Mouse (Mus musculus) midbrain, postnatal 0 days (tissue): ENCODE data around the gene Pip4k2a. TPM values are rescaled to one million over a fixed set of nuclear protein-coding genes. Genes with fewer than 3 reads are reported as not detected.
A peak's percentile ranks its signal among the peaks of the same experiment; 100 is the strongest.

Experiments
- ATAC-seq: fragments of 200-750 bp; cut with Nextera tagmentation; 2 replicates; pipeline ENCODE4 v1.8.0; 2017; ENCODE audit warnings: moderate number of reproducible peaks, mild to moderate bottlenecking, moderate TSS enrichment, moderate library complexity; ENCODE audit not compliant: low FRiP score
- DNase-seq: peaks from one replicate; pipeline ENCODE4 v3.0.0-alpha.2; 2015; ENCODE audit warnings: low spot score
- H3K27ac ChIP-seq: fragments of 300-500 bp; sonication (generic); 2 replicates; pipeline ENCODE4 v1.5.1; 2014; ENCODE audit warnings: low read depth, mild to moderate bottlenecking, low read length, mixed read lengths
- H3K27me3 ChIP-seq: fragments of 300-500 bp; sonication (generic); 2 replicates; pipeline ENCODE4 v1.6.1; 2014; ENCODE audit warnings: low read length, control low read depth, mixed read lengths; ENCODE audit not compliant: insufficient read depth
- H3K36me3 ChIP-seq: fragments of 300-500 bp; sonication (generic); 2 replicates; pipeline ENCODE4 v1.6.1; 2014; ENCODE audit warnings: low read length, control low read depth, mixed read lengths; ENCODE audit not compliant: insufficient read depth
- H3K4me1 ChIP-seq: fragments of 300-500 bp; sonication (generic); 2 replicates; pipeline ENCODE4 v1.6.1; 2014; ENCODE audit warnings: mild to moderate bottlenecking, control low read depth, antibody characterized with exemption, low read length, mixed read lengths; ENCODE audit not compliant: insufficient read depth
- H3K4me2 ChIP-seq: fragments of 300-500 bp; sonication (generic); 2 replicates; pipeline ENCODE4 v1.6.1; 2014; ENCODE audit warnings: low read depth, mild to moderate bottlenecking, low read length, mixed read lengths; ENCODE audit not compliant: poor library complexity, severe bottlenecking
- H3K4me3 ChIP-seq: fragments of 300-500 bp; sonication (generic); 2 replicates; pipeline ENCODE4 v1.5.1; 2014; ENCODE audit warnings: low read depth, mild to moderate bottlenecking, low read length, moderate library complexity
- H3K9ac ChIP-seq: fragments of 300-500 bp; sonication (generic); replicated peaks from 2 replicates; pipeline ENCODE4 v1.6.1; 2014; ENCODE audit warnings: mild to moderate bottlenecking, low read length, moderate library complexity, mixed read lengths; ENCODE audit not compliant: poor library complexity, severe bottlenecking
- H3K9me3 ChIP-seq: fragments of 300-500 bp; sonication (generic); 2 replicates; pipeline ENCODE4 v1.6.1; 2016; ENCODE audit warnings: low read length, control low read depth
- CTCF ChIP-seq: IDR thresholded peaks from 2 replicates; pipeline ENCODE4 v1.5.1; 2016; ENCODE audit warnings: antibody characterized with exemption, mild to moderate bottlenecking
- WGBS: fragments of 180-500 bp; shearing (Covaris S2); extraction: QIAGEN DNeasy Blood & Tissue Kit; methylation state at CpG from one replicate; pipeline ENCODE4 v1.1.7; 2014; 5-methylcytosine and 5-hydroxymethylcytosine counted together
- polyA plus RNA-seq: library from polyadenylated mRNA; unstranded; fragments of >200 nt; fragmentation: Nextera tagmentation; extraction: Ambion mirVana; gene quantifications from 2 replicates; pipeline ENCODE4 v1.2.1, GENCODE M21; 2015
- total RNA-seq: library from RNA; depleted of rRNA; stranded (reverse); fragments of >200 nt; gene quantifications from 2 replicates; pipeline ENCODE4 v1.2.3, GENCODE M21; 2014

The Pip4k2a gene
- total and polyA plus RNA-seq, 2 experiments from 2014 or later, result 7.1 to 8.1 TPM

DNA sequence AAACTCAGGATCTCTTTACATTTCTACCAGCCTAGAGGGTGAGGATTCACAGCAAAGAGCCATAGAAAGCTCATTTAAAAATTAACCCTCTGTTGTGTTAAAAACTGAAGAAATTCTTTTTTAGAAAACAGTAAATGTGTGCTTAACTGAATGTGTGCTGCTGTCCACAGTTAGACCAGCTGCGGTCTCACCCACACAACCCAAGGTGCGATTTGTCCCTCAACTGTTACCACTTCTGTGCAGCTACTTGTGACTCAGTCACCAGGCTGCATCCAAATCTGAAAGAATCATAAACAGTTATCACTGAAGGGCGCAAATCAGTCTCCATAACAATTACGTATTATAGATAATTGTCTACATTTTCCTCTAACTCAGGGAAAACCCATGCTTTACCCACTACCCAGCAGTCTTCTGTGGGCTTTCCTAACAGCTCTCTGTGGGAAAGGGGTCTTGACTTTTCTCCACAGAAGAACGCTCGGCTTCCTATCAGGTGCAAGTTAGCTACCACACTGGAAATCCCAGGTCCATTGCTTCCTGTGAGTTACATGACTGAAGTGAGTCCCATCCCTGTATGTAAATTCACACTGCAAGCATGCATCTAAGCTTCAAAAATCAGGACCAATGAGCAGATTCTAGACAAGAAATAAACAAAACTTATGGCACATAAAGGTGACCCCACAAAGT is 86.5 kb downstream of the Pip4k2a start:
- ATAC-seq, result no peak
- H3K9me3 ChIP-seq, result no peaks in the 10 kb centered on the region
- no peak overlapping the region for H3K9ac ChIP-seq
- H3K27me3 ChIP-seq, result no peaks in the 10 kb centered on the region
- peaks cover 7% of the 10 kb centered on the region for H3K4me1 ChIP-seq
- 97% methylated on average over 6 of the region's 6 CpGs for WGBS
- no peak for DNase-seq
- no peak overlapping the region for H3K4me2 ChIP-seq
- TF ChIP-seq CTCF, result no peak
- H3K36me3 ChIP-seq, result no peaks in the 10 kb centered on the region
- no peak overlapping the region for H3K4me3 ChIP-seq
- H3K27ac ChIP-seq, result no peak overlapping the region

DNA sequence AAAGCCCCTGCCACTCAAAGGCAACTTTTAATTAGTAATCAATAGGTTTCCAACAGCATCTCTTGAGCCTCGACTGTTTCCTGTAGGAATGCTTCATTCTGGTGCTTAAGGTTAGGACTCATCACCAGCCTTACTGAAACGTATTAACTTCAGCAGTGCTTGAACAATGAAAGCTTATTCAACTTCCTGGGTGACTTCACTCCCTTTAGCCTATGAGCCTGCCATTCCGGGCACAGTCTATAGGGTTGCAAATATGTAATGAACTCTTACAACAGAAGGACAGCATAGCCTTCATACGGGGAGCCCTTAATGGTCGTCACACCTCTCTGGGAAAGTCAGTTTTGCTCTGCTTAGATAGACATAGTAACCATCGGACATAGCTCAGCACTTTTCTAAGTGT is 87.7 kb downstream of the Pip4k2a start:
- H3K9me3 ChIP-seq, result no peaks in the 10 kb centered on the region
- DNase-seq, result no peak
- no peak overlapping the region for H3K4me2 ChIP-seq
- H3K9ac ChIP-seq, result no peak overlapping the region
- no peak overlapping the region for H3K4me3 ChIP-seq
- no peak overlapping the region for H3K27ac ChIP-seq
- no peaks in the 10 kb centered on the region for H3K27me3 ChIP-seq
- TF ChIP-seq CTCF, result no peak
- no peaks in the 10 kb centered on the region for H3K4me1 ChIP-seq
- 83% methylated on average over 6 of the region's 6 CpGs for WGBS
- no peak for ATAC-seq
- H3K36me3 ChIP-seq, result no peaks in the 10 kb centered on the region

DNA sequence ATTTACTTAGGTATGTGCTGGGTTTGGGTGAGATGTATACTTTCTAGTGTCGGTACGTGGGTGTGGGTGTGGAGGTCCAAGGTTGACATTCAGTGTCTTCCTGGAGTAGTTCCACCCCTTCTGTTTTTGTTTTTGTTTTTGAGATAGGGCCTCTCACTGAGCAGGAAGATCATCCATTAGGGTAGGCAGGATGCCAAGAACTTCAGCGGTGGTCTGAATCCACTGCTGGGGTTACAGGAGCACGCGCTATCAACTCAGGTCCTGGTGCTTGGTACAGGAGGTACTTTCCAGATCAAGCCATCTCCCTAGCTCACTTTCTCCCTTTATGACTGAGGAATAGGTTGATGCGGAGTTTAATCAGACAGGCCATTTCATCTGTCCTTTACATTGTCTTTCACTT is 88.2 kb downstream of the Pip4k2a start:
- no peaks in the 10 kb centered on the region for H3K9me3 ChIP-seq
- TF ChIP-seq CTCF, result no peak
- no peak overlapping the region for H3K4me3 ChIP-seq
- H3K4me1 ChIP-seq, result no peaks in the 10 kb centered on the region
- H3K27ac ChIP-seq, result no peak overlapping the region
- H3K4me2 ChIP-seq, result no peak overlapping the region
- no peaks in the 10 kb centered on the region for H3K36me3 ChIP-seq
- ATAC-seq (no peak), DNase-seq (no peak)
- H3K9ac ChIP-seq, result no peak overlapping the region
- H3K27me3 ChIP-seq, result no peaks in the 10 kb centered on the region
- WGBS, result 83% methylated on average over 6 of the region's 6 CpGs

DNA sequence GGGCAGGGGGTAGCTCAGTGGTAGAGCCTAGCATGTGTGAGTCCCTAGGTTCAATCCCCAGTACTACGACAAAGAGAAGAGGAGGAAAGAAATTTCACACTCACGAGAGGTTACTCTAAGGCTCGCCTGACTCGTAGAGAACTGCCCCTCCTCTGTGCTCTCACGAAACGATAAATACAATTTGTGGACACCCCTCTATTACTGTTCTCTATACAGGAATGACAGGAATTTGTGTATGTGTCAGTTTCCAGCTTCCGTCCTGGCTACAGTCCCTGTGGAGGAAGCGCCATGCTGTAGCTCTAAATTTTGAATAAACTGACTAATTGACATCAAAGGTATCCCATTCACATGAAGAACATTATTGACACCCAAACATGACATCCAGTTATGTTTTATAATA is 90.7 kb downstream of the Pip4k2a start:
- Histone ChIP-seq H3K27ac (no peak overlapping the region), H3K4me1 (no peaks in the 10 kb centered on the region), H3K4me3 (no peak overlapping the region), H3K9ac (no peak overlapping the region), H3K9me3 (no peaks in the 10 kb centered on the region), H3K27me3 (no peaks in the 10 kb centered on the region), H3K4me2 (no peak overlapping the region), H3K36me3 (no peaks in the 10 kb centered on the region)
- WGBS, result 78% methylated on average over 8 of the region's 8 CpGs
- DNase-seq (no peak), ATAC-seq (no peak)
- TF ChIP-seq CTCF, result no peak

DNA sequence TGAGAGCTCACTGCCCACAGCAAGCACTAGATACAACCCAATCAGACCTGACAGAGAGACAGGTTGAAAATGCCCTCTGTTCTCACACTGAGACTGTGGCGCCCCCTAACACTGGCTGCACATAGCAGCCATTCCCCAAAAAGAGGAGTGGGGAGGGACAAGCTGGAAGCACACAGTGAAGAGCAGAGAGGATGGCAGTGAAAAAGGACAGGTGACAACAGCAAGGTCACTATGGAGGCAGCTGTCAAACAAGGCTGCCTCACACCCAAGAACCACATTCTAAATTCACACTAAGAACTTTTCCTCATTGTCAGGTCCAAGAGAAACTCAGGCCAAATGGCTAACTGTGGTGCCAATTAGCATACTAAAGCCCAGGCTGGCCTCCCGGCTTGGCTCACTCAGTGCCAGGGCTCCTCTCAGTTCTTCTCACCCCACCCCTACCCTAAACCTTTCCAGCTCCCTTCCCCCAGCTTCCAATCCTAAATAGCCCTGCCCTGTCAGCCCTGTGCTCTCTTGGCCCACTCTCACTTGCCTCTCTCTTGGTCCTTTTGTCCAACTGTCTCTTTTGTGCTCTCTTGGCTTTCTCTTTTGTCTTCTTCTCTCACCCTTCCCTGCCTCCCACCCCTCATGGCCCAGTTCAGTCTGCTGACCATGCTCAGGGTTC is 91.4 kb downstream of the Pip4k2a start:
- H3K9ac ChIP-seq, result no peak overlapping the region
- no peaks in the 10 kb centered on the region for H3K27me3 ChIP-seq
- H3K36me3 ChIP-seq, result no peaks in the 10 kb centered on the region
- no peak overlapping the region for H3K27ac ChIP-seq
- H3K4me2 ChIP-seq, result no peak overlapping the region
- WGBS, result 49% methylated on average over 2 of the region's 2 CpGs
- H3K4me1 ChIP-seq, result no peaks in the 10 kb centered on the region
- H3K4me3 ChIP-seq, result no peak overlapping the region
- DNase-seq (peak; percentile 76), ATAC-seq (peak; percentile 80)
- TF ChIP-seq CTCF, result peak; percentile 32
- H3K9me3 ChIP-seq, result no peaks in the 10 kb centered on the region

DNA sequence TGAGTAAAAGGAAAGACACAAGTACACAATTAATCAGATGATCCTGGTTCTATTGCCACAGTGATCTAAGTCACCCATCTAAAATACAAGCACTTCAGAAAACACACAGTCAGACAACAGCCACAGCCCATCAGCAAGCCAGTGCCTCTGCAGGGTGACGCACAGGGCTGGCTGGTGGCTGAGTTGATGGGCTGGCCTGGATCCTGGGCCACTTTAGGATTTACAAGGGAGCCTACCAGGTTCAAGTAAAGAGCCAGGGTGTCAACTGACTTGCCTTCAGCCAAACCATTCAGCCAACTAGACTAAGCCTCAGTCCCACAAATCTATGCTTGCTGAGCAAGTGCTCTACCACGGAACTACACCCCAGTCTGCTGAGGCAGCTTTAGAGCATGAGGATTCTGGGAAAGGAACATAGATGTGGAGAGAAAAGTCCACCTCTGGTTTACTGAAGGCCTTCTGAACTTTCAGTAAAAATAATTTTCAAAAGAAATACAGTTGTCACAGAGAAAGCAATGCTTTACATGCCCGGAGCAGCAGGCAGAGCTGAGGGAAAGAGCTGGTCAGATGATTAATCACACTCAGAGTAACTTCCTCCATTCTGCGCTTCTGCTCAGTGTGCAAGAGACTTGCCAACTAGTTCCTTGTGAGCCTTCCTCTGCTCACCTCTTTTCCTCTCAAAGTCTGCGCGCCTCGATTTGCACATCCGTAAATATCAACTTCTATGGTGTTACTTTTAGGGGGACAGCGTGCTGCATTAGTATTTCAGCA is 94.4 kb downstream of the Pip4k2a start:
- H3K4me2 ChIP-seq, result no peak overlapping the region
- no peak for TF ChIP-seq CTCF
- no peaks in the 10 kb centered on the region for H3K27me3 ChIP-seq
- 93% methylated on average over 9 of the region's 9 CpGs for WGBS
- no peak overlapping the region for H3K9ac ChIP-seq
- DNase-seq (no peak), ATAC-seq (no peak)
- no peaks in the 10 kb centered on the region for H3K4me1 ChIP-seq
- H3K36me3 ChIP-seq, result no peaks in the 10 kb centered on the region; the same call in 1 of the 2 replicates
- no peaks in the 10 kb centered on the region for H3K9me3 ChIP-seq
- H3K4me3 ChIP-seq, result no peak overlapping the region
- no peak overlapping the region for H3K27ac ChIP-seq
